In the genomic region with DNA sequence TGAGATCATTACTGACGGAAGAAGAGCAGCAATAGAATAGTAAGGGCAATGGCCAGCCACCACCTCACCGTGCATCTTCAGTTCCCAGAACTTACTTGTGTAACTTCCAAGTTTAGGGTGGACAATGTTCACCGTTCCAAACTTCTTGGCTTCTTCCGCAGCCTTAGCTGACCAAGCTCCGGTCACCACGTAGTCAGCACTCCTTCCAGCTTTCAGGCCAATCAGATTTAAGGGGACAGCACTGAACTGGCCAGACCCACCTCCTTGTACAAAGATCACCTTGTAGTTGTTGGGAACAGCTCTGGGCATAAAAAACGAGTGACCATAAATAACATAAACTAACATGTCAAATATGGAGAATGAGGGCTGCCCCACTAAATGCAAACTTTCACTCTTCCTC, we compare ENCODE assay signal across 30 mouse cellular contexts. TPM values are rescaled to one million over a fixed set of nuclear protein-coding genes. Genes with fewer than 3 reads are reported as not detected.
A peak's percentile ranks its signal among the peaks of the same experiment; 100 is the strongest.
DNase-seq lines count a peak whose midpoint lies in the region; ATAC-seq and TF ChIP-seq lines count a peak whose summit lies in the region.
"Had no signal": no experiment of that assay in that cellular context is flagged by ENCODE, and none has a peak within 500 bp of the region (broad histone marks: within the 10 kb centered on the region; RNA-seq: fewer than 3 reads in every experiment).

No protein-coding gene starts in this region.

- peak overlapping the region; percentile 12; the same call in 1 of the 2 replicates for H3K4me3 ChIP-seq in kidney, adult 2 months (ENCODE audit: insufficient read depth, low read depth, low read length)
- H3K4me3 ChIP-seq in kidney, embryonic 16.5 days (ENCODE audit: low read length), result no peak overlapping the region
- H3K4me3 ChIP-seq in kidney, embryonic 15.5 days (replicated peaks), result no peak overlapping the region
- H3K4me3 ChIP-seq: embryonic facial prominence, embryonic 13.5 days; embryonic facial prominence, embryonic 15.5 days; erythroblast, embryonic 14.5 days; forebrain, embryonic 10.5 days; forebrain, embryonic 12.5 days had no signal

- peak; percentile 54 for DNase-seq in kidney, adult 11 months
- no peak for DNase-seq in kidney, postnatal 14 days
- peak; percentile 87 for DNase-seq in kidney, adult 2 months
- DNase-seq in kidney, adult 9 months, result peak; percentile 73
- DNase-seq in adipocyte (ENCODE audit: low spot score), result peak; percentile 75
- DNase-seq in heart, adult 18-20 months, result no peak
- DNase-seq: adrenal gland, adult 2 months; adrenal gland, postnatal 10 days; adrenal gland, postnatal 25 days; B cell, adult 2 months; cerebellum, adult 11 months; cerebellum, adult 18-20 months; cerebellum, adult 8-10 months; cerebellum, adult 9-11 months; cerebellum, postnatal 14 days; cerebellum, postnatal 36 days; embryo, embryonic 11 days had no signal

- H3K4me2 ChIP-seq in kidney, embryonic 16.5 days (replicated peaks; ENCODE audit: low read depth, low read length), result no peak overlapping the region
- no peak overlapping the region for H3K4me2 ChIP-seq in kidney, embryonic 15.5 days
- H3K4me2 ChIP-seq: embryonic facial prominence, embryonic 13.5 days; embryonic facial prominence, embryonic 15.5 days; forebrain, embryonic 12.5 days had no signal

- no peaks in the 10 kb centered on the region for H3K4me1 ChIP-seq in kidney, adult 2 months (ENCODE audit: control insufficient read depth, insufficient read depth, low read length)
- H3K4me1 ChIP-seq in kidney, embryonic 16.5 days (ENCODE audit: insufficient read depth, low read length), result peaks cover 3% of the 10 kb centered on the region
- peaks cover 2% of the 10 kb centered on the region for H3K4me1 ChIP-seq in kidney, embryonic 15.5 days

- H3K36me3 ChIP-seq in kidney, adult 2 months (ENCODE audit: control insufficient read depth, insufficient read depth, low read length), result no peaks in the 10 kb centered on the region
- peaks cover 45% of the 10 kb centered on the region for H3K36me3 ChIP-seq in kidney, embryonic 16.5 days (ENCODE audit: insufficient read depth, low read length)
- H3K36me3 ChIP-seq in kidney, embryonic 15.5 days, result peaks cover 56% of the 10 kb centered on the region

- no peak for TF ChIP-seq POLR2A in kidney, adult 2 months (IDR thresholded peaks at IDR 0.05; ENCODE audit: low read depth, low read length)

- H3K27ac ChIP-seq in kidney, adult 2 months (ENCODE audit: insufficient read depth, low read depth, low read length), result peak overlapping the region; percentile 22; the same call in 1 of the 2 replicates
- no peak overlapping the region for H3K27ac ChIP-seq in kidney, embryonic 16.5 days (ENCODE audit: low read length)
- H3K27ac ChIP-seq in kidney, embryonic 15.5 days, result no peak overlapping the region
- H3K27ac ChIP-seq: embryonic facial prominence, embryonic 13.5 days; embryonic facial prominence, embryonic 15.5 days; forebrain, embryonic 10.5 days; forebrain, embryonic 12.5 days had no signal

- no peak overlapping the region for H3K9ac ChIP-seq in kidney, embryonic 16.5 days (replicated peaks; ENCODE audit: low read length)
- no peak overlapping the region for H3K9ac ChIP-seq in kidney, embryonic 15.5 days
- H3K9ac ChIP-seq: embryonic facial prominence, embryonic 13.5 days; embryonic facial prominence, embryonic 15.5 days; forebrain, embryonic 12.5 days had no signal

- no peaks in the 10 kb centered on the region for H3K27me3 ChIP-seq in kidney, adult 2 months (replicated peaks; ENCODE audit: control insufficient read depth, insufficient read depth, low read length)
- no peaks in the 10 kb centered on the region for H3K27me3 ChIP-seq in kidney, embryonic 16.5 days (ENCODE audit: insufficient read depth, low read length)
- H3K27me3 ChIP-seq in kidney, embryonic 15.5 days, result no peaks in the 10 kb centered on the region
- H3K27me3 ChIP-seq: CH12.LX; embryonic facial prominence, embryonic 13.5 days; embryonic facial prominence, embryonic 15.5 days; forebrain, embryonic 12.5 days; Patski had no signal

- no peaks in the 10 kb centered on the region for H3K9me3 ChIP-seq in kidney, embryonic 16.5 days (ENCODE audit: low read length)
- H3K9me3 ChIP-seq in kidney, embryonic 15.5 days (replicated peaks), result no peaks in the 10 kb centered on the region
- H3K9me3 ChIP-seq: embryonic facial prominence, embryonic 13.5 days; embryonic facial prominence, embryonic 15.5 days; forebrain, embryonic 10.5 days; forebrain, embryonic 12.5 days; G1E had no signal

- no peak for ATAC-seq in kidney, embryonic 16.5 days (ENCODE audit: low FRiP score, low TSS enrichment)
- no peak for ATAC-seq in kidney, embryonic 15.5 days (replicated peaks; ENCODE audit: low FRiP score)
- ATAC-seq: activated CD4-positive, CD25-positive, alpha-beta regulatory T cell, adult 4 months; CD4-positive, CD25-positive, alpha-beta regulatory T cell, adult 4 months; forebrain, embryonic 14.5 days; Patski had no signal

- TF ChIP-seq CTCF in kidney, adult 2 months (conservative IDR thresholded peaks at IDR 0.05; ENCODE audit: insufficient read depth, insufficient read length, low read depth, low read length), result no peak

- 61% methylated on average over 7 of the region's 7 CpGs for WGBS in kidney, adult 2 months
- WGBS in kidney, embryonic 16.5 days, result 92% methylated on average over 7 of the region's 7 CpGs
- WGBS in kidney, embryonic 15.5 days, result 91% methylated on average over 7 of the region's 7 CpGs

RNA-seq across cellular contexts. Expression of gene Psat1, which starts 29.0 kb away (rescaled TPM):
- 21.0 and 28.5 TPM in 2 replicates for polyA plus RNA-seq in kidney, adult 2 months (2012; rRNA removed)
- 86.9 and 88.6 TPM in 2 replicates for polyA plus RNA-seq in kidney, embryonic 16.5 days (2015; fragmentation: Nextera tagmentation; extraction: Ambion mirVana)
- 93.5 and 107 TPM in 2 replicates for polyA plus RNA-seq in kidney, embryonic 15.5 days (2015; fragmentation: Nextera tagmentation; extraction: Ambion mirVana)
- 1 to 10 TPM; 3.7 to 4.2 TPM for total RNA-seq in heart, adult 18-20 months (2021)

Comparison
In these comparisons a context has a peak if more than half of its experiments do, and no peak if none do; other contexts are left out.
1. DNase-seq: peak in kidney, adult 11 months (single experiment), kidney, adult 2 months (single experiment), kidney, adult 9 months (single experiment) and adipocyte (single experiment); none in kidney, postnatal 14 days (single experiment) and heart, adult 18-20 months (0 of 2).